Mouse (Mus musculus) left cerebral cortex, postnatal 14 days (tissue): ENCODE measurements around the gene 4632433K11Rik. TPM values are rescaled to one million over a fixed set of nuclear protein-coding genes. Genes with fewer than 3 reads are reported as not detected.
"Not testable (repeated sequence)": the region's sequence is repeated elsewhere in the genome, so short reads cannot be mapped to it uniquely, and the experiment has no call there.

ENCODE experiments used
- DNase-seq, 2 experiments: peaks; one replicate each; pipeline ENCODE4 v3.0.0; 2021 to 2022; ENCODE audit warnings: low spot score in 2 of 2, mixed read lengths in 1 of 2
- intact Hi-C: fragments of 180-260 bp; cut with DNase I; formaldehyde crosslinking; loops from one replicate; pipeline ENCODE4 v1.15.1; 2025
- total RNA-seq, 2 experiments: library from RNA; stranded (reverse); gene quantifications; 2 replicates each; pipeline ENCODE4 v1.2.3; 2021

Gene 4632433K11Rik
- total RNA-seq, 2 experiments from 2014 or later: not detected

- DNase-seq: no peak
- intact Hi-C loops: loop anchor here (5.0 kb wide), 1 partner anchor 39 kb away; no protein-coding TSS in a partner anchor
Observed at GRCm38 (mm10) chr7:5017931-5018330, 16.0 kb upstream of the 4632433K11Rik start.

DNA sequence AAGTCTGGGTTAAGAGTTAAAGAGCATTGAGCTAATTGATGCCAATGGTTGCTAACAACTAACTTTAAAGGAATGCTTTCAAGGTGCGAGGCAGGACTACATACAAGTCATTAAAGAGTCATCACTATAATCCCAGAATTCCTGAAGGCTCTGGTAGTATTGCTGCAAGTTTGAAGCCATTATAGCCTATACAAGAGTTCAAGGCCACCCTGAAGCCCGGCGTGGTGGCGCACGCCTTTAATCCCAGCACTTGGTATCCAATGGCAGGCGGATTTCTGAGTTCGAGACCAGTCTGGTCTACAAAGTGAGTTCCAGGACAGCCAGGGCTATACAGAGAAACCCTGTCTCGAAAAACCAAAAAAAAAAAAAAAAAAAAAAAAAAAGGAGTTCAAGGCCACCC, 14.3 kb upstream of the 4632433K11Rik start:
- intact Hi-C loops: loop anchor here (5.0 kb wide), 1 partner anchor 38 kb away; no protein-coding TSS in a partner anchor

GRCm38 (mm10) chr7:5020000-5020681, 13.8 kb upstream of the 4632433K11Rik start, which contains the start of the genes Zfp865 and Ccdc106:
Zfp865 (plus strand) TSS chr7:5020376.
Ccdc106 (plus strand) TSS chr7:5020553.
- DNase-seq: peak; percentile 99 to 100
- intact Hi-C loops: loop anchor here (5.0 kb wide), 1 partner anchor 37 kb away; no protein-coding TSS in a partner anchor

More for the DNA sequence above, 14.3 kb upstream of the 4632433K11Rik start:
- not testable (repeated sequence) for DNase-seq

GRCm38 (mm10) chr7:5020685-5021084, 13.2 kb upstream of the 4632433K11Rik start:
- intact Hi-C loops: no loop called here
- no peak for DNase-seq

- no peak for DNase-seq
- intact Hi-C loops: no loop called here
Observed at GRCm38 (mm10) chr7:5021197-5021596, 12.7 kb upstream of the 4632433K11Rik start.

DNA sequence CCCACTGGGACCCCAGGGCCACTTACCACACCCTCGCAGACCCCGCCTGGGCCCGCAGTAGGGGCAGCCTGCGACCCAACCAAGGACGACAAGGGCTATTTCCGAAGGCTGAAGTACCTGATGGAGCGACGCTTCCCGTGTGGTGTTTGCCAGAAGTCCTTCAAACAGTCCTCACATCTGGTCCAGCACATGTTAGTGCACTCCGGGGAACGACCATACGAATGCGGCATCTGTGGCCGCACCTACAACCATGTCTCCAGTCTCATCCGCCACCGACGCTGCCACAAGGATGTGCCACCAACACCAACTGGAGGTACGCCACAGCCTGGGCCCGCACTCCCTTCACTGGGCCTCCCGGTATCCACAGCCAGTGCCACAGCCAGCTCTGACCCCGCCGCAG, 4.4 kb upstream of the 4632433K11Rik start:
- DNase-seq: no peak
- intact Hi-C loops: no loop called here

DNA sequence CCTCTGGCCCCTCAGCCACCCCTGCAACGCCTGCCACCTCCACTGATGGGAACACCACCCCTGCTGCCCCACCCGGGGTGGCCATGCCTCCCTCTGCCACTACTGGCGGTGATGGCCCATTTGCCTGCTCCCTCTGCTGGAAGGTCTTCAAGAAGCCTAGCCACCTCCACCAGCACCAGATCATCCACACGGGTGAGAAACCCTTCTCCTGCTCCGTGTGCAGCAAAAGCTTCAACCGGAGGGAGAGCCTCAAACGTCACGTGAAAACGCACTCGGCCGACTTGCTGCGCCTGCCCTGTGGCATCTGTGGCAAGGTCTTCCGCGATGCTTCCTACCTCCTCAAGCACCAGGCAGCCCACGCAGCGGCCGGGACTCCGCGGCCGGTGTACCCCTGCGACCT, 4.0 kb upstream of the 4632433K11Rik start:
- intact Hi-C loops: no loop called here
- no peak for DNase-seq

- DNase-seq: no peak
- intact Hi-C loops: no loop called here
Observed at GRCm38 (mm10) chr7:5030554-5031275, 3.2 kb upstream of the 4632433K11Rik start.

GRCm38 (mm10) chr7:5031496-5031895, 2.4 kb upstream of the 4632433K11Rik start:
- DNase-seq: no peak
- intact Hi-C loops: no loop called here

- intact Hi-C loops: no loop called here
- DNase-seq: no peak
Observed at GRCm38 (mm10) chr7:5035628-5036027, 1.7 kb downstream of the 4632433K11Rik start.

GRCm38 (mm10) chr7:5036136-5036535, 2.2 kb downstream of the 4632433K11Rik start:
- intact Hi-C loops: no loop called here
- no peak for DNase-seq

DNA sequence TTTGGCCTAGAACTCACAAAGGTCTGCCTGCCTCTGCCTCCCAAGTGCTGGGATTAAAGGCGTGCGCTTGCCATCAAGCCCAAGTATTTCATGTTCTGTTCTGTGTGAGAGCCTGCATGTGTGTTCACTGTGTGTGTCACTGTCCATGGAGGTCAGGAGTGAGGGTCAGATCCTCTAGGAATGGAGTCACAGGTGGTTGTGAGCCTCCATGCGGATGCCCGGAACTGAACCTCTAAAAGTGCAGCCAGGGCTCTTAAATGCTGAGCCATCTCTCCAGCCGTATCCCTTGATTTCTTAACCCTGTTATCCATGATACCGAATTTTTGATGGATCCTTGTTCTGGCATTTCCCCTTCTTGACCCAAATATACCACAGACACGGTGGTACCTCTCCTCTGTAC, 3.1 kb downstream of the 4632433K11Rik start:
- DNase-seq: no peak
- intact Hi-C loops: no loop called here

DNA sequence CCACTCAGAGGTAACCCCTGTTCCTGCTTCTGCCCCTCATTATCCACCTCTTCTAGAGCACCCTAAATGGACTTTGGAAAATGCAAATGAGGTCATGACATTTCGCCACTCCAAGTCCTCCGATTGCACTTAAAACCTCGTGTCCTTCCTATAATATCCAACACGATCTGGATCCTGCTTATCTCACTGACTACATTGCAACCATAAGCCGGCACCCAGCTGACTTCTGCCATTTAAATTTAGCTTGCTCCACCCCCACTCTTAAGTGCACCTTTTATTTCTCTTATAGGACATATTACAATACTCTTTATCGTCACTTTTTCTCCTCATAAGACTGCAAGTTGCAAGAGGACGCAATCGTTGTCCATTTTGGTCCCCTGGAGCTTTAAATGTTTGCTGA, 3.5 kb downstream of the 4632433K11Rik start:
- intact Hi-C loops: no loop called here
- DNase-seq: no peak

DNA sequence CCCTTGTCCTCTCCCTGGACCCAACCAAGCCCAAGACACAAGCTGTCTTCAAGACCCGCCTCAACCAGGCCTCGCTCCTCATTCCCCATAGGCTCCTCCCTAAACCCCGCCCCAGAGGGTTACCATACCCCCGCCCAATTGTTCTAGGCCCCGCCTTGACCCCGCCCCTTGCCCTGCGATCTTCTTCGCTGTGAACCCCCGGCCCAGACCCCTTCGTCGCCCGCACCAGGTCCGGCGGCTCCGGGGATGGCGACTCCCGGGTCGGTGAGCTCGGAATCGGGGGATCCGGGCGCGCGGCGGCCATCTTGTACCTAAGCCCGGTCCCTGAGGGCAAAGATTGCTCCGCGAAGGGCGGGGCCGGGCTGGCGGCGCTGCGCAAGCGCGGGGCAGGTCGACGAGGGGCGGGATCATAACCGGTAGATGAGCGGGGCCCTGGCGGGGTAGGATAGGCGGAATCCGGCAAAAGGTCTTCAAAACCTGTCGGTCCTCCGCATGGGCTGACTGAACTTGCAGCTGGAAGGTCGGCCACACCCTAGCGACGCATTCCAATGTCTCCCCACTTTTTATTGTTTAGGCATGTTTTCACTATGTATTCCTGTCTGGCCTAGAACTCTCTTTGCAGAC, 4.3 kb downstream of the 4632433K11Rik start, which contains the start of gene Zfp784:
TSS of gene Zfp784 (minus strand) at position 338 of the 624 bp plus-strand sequence.
- intact Hi-C loops: no loop called here

GRCm38 (mm10) chr7:5038940-5039339, 5.0 kb downstream of the 4632433K11Rik start:
- intact Hi-C loops: no loop called here
- DNase-seq: no peak

More for the DNA sequence above, 4.3 kb downstream of the 4632433K11Rik start, which contains the start of gene Zfp784:
- peak; percentile 89 to 91 for DNase-seq

GRCm38 (mm10) chr7:5044981-5045380, 11.1 kb downstream of the 4632433K11Rik start:
- DNase-seq: no peak
- intact Hi-C loops: loop anchor here (5.0 kb wide), 1 partner anchor 103 kb away; no protein-coding TSS in a partner anchor

DNA sequence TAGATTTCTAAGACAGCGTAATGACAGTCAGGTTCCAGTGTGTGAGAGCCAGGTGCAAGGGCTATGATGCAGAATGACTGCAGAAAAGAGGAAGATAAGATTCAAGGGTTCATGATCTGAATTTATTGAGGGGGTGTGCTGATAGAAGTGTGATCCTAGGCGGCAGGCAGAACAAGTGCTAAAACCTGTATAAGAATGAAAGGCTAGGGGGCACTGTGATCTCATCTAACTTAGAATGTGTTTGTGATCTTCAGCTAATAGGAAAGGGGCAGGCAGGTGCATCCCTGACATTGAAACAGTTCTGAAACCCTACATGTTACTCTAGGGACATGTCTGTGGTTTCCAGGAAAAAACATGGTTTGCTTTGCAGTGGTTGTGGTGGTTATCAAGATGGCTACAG, 12.2 kb downstream of the 4632433K11Rik start:
- DNase-seq: no peak
- intact Hi-C loops: loop anchor here (5.0 kb wide), 1 partner anchor 104 kb away; no protein-coding TSS in a partner anchor

DNA sequence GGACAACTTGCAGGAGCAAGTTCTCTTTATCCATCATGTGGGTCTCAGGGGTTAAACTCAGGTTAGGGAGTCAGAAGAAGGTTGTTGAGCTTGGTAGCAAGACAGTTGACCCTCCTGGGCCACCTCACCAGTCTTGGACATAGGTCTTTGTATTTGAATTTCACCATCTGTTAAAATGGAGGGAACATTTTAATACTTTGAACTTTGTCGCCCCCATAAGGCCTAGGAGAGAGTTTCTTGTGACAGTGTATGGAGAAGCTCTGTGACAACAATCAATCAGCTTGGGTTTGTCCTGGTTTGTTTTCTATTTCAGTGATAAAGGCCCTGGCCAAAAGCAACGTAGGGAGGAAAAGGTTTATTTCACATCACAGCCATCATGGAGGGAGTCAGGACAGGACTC, 13.4 kb downstream of the 4632433K11Rik start:
- intact Hi-C loops: loop anchor here (5.0 kb wide), 1 partner anchor 105 kb away; no protein-coding TSS in a partner anchor
- DNase-seq: no peak
